Mouse (Mus musculus): ENCODE measurements around the gene Mrpl28. TPM values are rescaled to one million over a fixed set of nuclear protein-coding genes. Genes with fewer than 3 reads are reported as not detected.
A peak's percentile ranks its signal among the peaks of the same experiment; 100 is the strongest.
"Not testable (repeated sequence)": the region's sequence is repeated elsewhere in the genome, so short reads cannot be mapped to it uniquely, and the experiment has no call there.

The Mrpl28 gene
- polyA plus RNA-seq, 1 experiment: not detected

- Histone ChIP-seq H3K4me3 (ENCODE audit: insufficient read depth, low read depth, low read length) (peak overlapping the region; percentile 96), H3K27ac (ENCODE audit: insufficient read depth, low read depth, low read length) (no peak overlapping the region), H3K4me1 (ENCODE audit: control insufficient read depth, insufficient read depth, low read length) (peaks cover 7% of the 10 kb centered on the region; the same call in 1 of the 2 replicates)
- WGBS: 2% methylated on average over 56 of the region's 58 CpGs
- TF ChIP-seq CTCF (IDR thresholded peaks at IDR 0.05; ENCODE audit: insufficient read depth, low read depth, low read length): no peak
- no peak for TF ChIP-seq POLR2A (IDR thresholded peaks at IDR 0.05; ENCODE audit: insufficient read depth, low read depth, low read length)
Measured at GRCm38 (mm10) chr17:26138901-26139381, 15.6 kb downstream of the Mrpl28 start.

- Histone ChIP-seq H3K27ac (ENCODE audit: insufficient read depth, low read depth, low read length) (no peak overlapping the region), H3K4me1 (ENCODE audit: control insufficient read depth, insufficient read depth, low read length) (peaks cover 7% of the 10 kb centered on the region; the same call in 1 of the 2 replicates), H3K4me3 (ENCODE audit: insufficient read depth, low read depth, low read length) (no peak overlapping the region)
- no peak for TF ChIP-seq CTCF (IDR thresholded peaks at IDR 0.05; ENCODE audit: insufficient read depth, low read depth, low read length)
- TF ChIP-seq POLR2A (IDR thresholded peaks at IDR 0.05; ENCODE audit: insufficient read depth, low read depth, low read length): no peak
- WGBS: 83% methylated on average over 4 of the region's 4 CpGs
Measured at GRCm38 (mm10) chr17:26142796-26143195, 19.5 kb downstream of the Mrpl28 start.

- TF ChIP-seq POLR2A (IDR thresholded peaks at IDR 0.05; ENCODE audit: insufficient read depth, low read depth, low read length) (no peak), CTCF (IDR thresholded peaks at IDR 0.05; ENCODE audit: insufficient read depth, low read depth, low read length) (no peak)
- peaks cover 7% of the 10 kb centered on the region; the same call in 1 of the 2 replicates for H3K4me1 ChIP-seq (ENCODE audit: control insufficient read depth, insufficient read depth, low read length)
- 88% methylated on average over 5 of the region's 5 CpGs for WGBS
- H3K27ac ChIP-seq (ENCODE audit: insufficient read depth, low read depth, low read length): no peak overlapping the region
- H3K4me3 ChIP-seq (ENCODE audit: insufficient read depth, low read depth, low read length): no peak overlapping the region
Measured at GRCm38 (mm10) chr17:26143386-26143785, 20.1 kb downstream of the Mrpl28 start.

- WGBS: 82% methylated on average over 2 of the region's 2 CpGs
- TF ChIP-seq CTCF (IDR thresholded peaks at IDR 0.05; ENCODE audit: insufficient read depth, low read depth, low read length): no peak
- TF ChIP-seq POLR2A (IDR thresholded peaks at IDR 0.05; ENCODE audit: insufficient read depth, low read depth, low read length): no peak
- Histone ChIP-seq H3K27ac (ENCODE audit: insufficient read depth, low read depth, low read length) (no peak overlapping the region), H3K4me3 (ENCODE audit: insufficient read depth, low read depth, low read length) (no peak overlapping the region), H3K4me1 (ENCODE audit: control insufficient read depth, insufficient read depth, low read length) (no peaks in the 10 kb centered on the region)
Measured at GRCm38 (mm10) chr17:26149056-26149455, 25.8 kb downstream of the Mrpl28 start.

- Histone ChIP-seq H3K4me3 (ENCODE audit: insufficient read depth, low read depth, low read length) (no peak overlapping the region), H3K4me1 (ENCODE audit: control insufficient read depth, insufficient read depth, low read length) (no peaks in the 10 kb centered on the region), H3K27ac (ENCODE audit: insufficient read depth, low read depth, low read length) (no peak overlapping the region)
- 94% methylated on average over 2 of the region's 2 CpGs for WGBS
- TF ChIP-seq CTCF (IDR thresholded peaks at IDR 0.05; ENCODE audit: insufficient read depth, low read depth, low read length) (no peak), POLR2A (IDR thresholded peaks at IDR 0.05; ENCODE audit: insufficient read depth, low read depth, low read length) (no peak)
Measured at GRCm38 (mm10) chr17:26151886-26152630, 28.8 kb downstream of the Mrpl28 start.

- no peak overlapping the region for H3K4me3 ChIP-seq (ENCODE audit: insufficient read depth, low read depth, low read length)
- TF ChIP-seq CTCF (IDR thresholded peaks at IDR 0.05; ENCODE audit: insufficient read depth, low read depth, low read length): no peak
- TF ChIP-seq POLR2A (IDR thresholded peaks at IDR 0.05; ENCODE audit: insufficient read depth, low read depth, low read length): no peak
- no peaks in the 10 kb centered on the region for H3K4me1 ChIP-seq (ENCODE audit: control insufficient read depth, insufficient read depth, low read length)
- H3K27ac ChIP-seq (ENCODE audit: insufficient read depth, low read depth, low read length): no peak overlapping the region
- 94% methylated on average over 1 of the region's 1 CpGs for WGBS
Measured at GRCm38 (mm10) chr17:26162736-26163135, 39.4 kb downstream of the Mrpl28 start.

GRCm38 (mm10) chr17:26168039-26168438 lies 44.7 kb downstream of the Mrpl28 start:
- WGBS: 92% methylated on average over 2 of the region's 2 CpGs
- H3K4me3 ChIP-seq (ENCODE audit: insufficient read depth, low read depth, low read length): no peak overlapping the region
- no peak for TF ChIP-seq POLR2A (IDR thresholded peaks at IDR 0.05; ENCODE audit: insufficient read depth, low read depth, low read length)
- TF ChIP-seq CTCF (IDR thresholded peaks at IDR 0.05; ENCODE audit: insufficient read depth, low read depth, low read length): no peak
- H3K4me1 ChIP-seq (ENCODE audit: control insufficient read depth, insufficient read depth, low read length): no peaks in the 10 kb centered on the region
- H3K27ac ChIP-seq (ENCODE audit: insufficient read depth, low read depth, low read length): no peak overlapping the region

- not testable (repeated sequence) for H3K27ac ChIP-seq (ENCODE audit: insufficient read depth, low read depth, low read length)
Measured at GRCm38 (mm10) chr17:26175248-26175647, 51.9 kb downstream of the Mrpl28 start.

More at GRCm38 (mm10) chr17:26175248-26175647, 51.9 kb downstream of the Mrpl28 start:
- H3K4me3 ChIP-seq (ENCODE audit: insufficient read depth, low read depth, low read length); H3K4me1 ChIP-seq (ENCODE audit: control insufficient read depth, insufficient read depth, low read length): not testable (repeated sequence)
- 82% methylated on average over 2 of the region's 2 CpGs for WGBS

Other genes starting within 250 kb of the Mrpl28 start
- gene Mettl26, start 248.4 kb upstream of the Mrpl28 start, polyA plus RNA-seq (2012; ENCODE audit: insufficient read depth, insufficient read length, low replicate concordance, missing spikeins): not detected in 2 replicates
- not detected in 2 replicates for gene Wfikkn1, start 242.6 kb upstream of the Mrpl28 start, polyA plus RNA-seq (2012; ENCODE audit: insufficient read depth, insufficient read length, low replicate concordance, missing spikeins)
- gene Rab40c, start 203.8 kb upstream of the Mrpl28 start, polyA plus RNA-seq (2012; ENCODE audit: insufficient read depth, insufficient read length, low replicate concordance, missing spikeins): not detected in 2 replicates
- gene Pigq, start 178.6 kb upstream of the Mrpl28 start, polyA plus RNA-seq (2012; ENCODE audit: insufficient read depth, insufficient read length, low replicate concordance, missing spikeins): not detected in 2 replicates
- gene Nhlrc4, start 178.5 kb upstream of the Mrpl28 start, polyA plus RNA-seq (2012; ENCODE audit: insufficient read depth, insufficient read length, low replicate concordance, missing spikeins): not detected in 2 replicates
- gene A930017K11Rik, start 170.9 kb upstream of the Mrpl28 start, polyA plus RNA-seq (2012; ENCODE audit: insufficient read depth, insufficient read length, low replicate concordance, missing spikeins): not detected in 2 replicates
- not detected in 2 replicates for gene Capn15, start 137.7 kb upstream of the Mrpl28 start, polyA plus RNA-seq (2012; ENCODE audit: insufficient read depth, insufficient read length, low replicate concordance, missing spikeins)
- gene Rab11fip3, start 53.9 kb upstream of the Mrpl28 start, polyA plus RNA-seq (2012; ENCODE audit: insufficient read depth, insufficient read length, low replicate concordance, missing spikeins): not detected in 2 replicates
- gene Decr2, start 33.2 kb upstream of the Mrpl28 start, polyA plus RNA-seq (2012; ENCODE audit: insufficient read depth, insufficient read length, low replicate concordance, missing spikeins): not detected in 2 replicates
- gene Nme4, start 27.9 kb upstream of the Mrpl28 start, polyA plus RNA-seq (2012; ENCODE audit: insufficient read depth, insufficient read length, low replicate concordance, missing spikeins): not detected in 2 replicates
- not detected in 2 replicates for gene Tmem8, start 10.2 kb upstream of the Mrpl28 start, polyA plus RNA-seq (2012; ENCODE audit: insufficient read depth, insufficient read length, low replicate concordance, missing spikeins)
- gene Axin1, start 15.2 kb downstream of the Mrpl28 start, polyA plus RNA-seq (2012; ENCODE audit: insufficient read depth, insufficient read length, low replicate concordance, missing spikeins): not detected in 2 replicates
- not detected in 2 replicates for gene Pdia2, start 75.6 kb downstream of the Mrpl28 start, polyA plus RNA-seq (2012; ENCODE audit: insufficient read depth, insufficient read length, low replicate concordance, missing spikeins)
- gene Rgs11, start 79.5 kb downstream of the Mrpl28 start, polyA plus RNA-seq (2012; ENCODE audit: insufficient read depth, insufficient read length, low replicate concordance, missing spikeins): not detected in 2 replicates
- gene Arhgdig, start 84.3 kb downstream of the Mrpl28 start, polyA plus RNA-seq (2012; ENCODE audit: insufficient read depth, insufficient read length, low replicate concordance, missing spikeins): not detected in 2 replicates
- gene Fam234a, start 120.7 kb downstream of the Mrpl28 start, polyA plus RNA-seq (2012; ENCODE audit: insufficient read depth, insufficient read length, low replicate concordance, missing spikeins): not detected in 2 replicates
- gene Luc7l, start 129.4 kb downstream of the Mrpl28 start, polyA plus RNA-seq (2012; ENCODE audit: insufficient read depth, insufficient read length, low replicate concordance, missing spikeins): not detected in 2 replicates